Mouse (Mus musculus) lung, postnatal 14 days (tissue): ENCODE results near the gene Tmprss9.

Experiments
- DNase-seq: peaks from one replicate; pipeline ENCODE4 v3.0.0; 2021

Tmprss9 gene

GRCm38 (mm10) chr10:80843087-80843930, 28.3 kb upstream of the Tmprss9 start:
- DNase-seq, result no peak

GRCm38 (mm10) chr10:80843931-80844547, 27.6 kb upstream of the Tmprss9 start, which contains the start of gene Lingo3:
Gene Lingo3 (minus strand): TSS chr10:80844039.
- no peak for DNase-seq

- DNase-seq, result no peak
Observed at GRCm38 (mm10) chr10:80845055-80845693, 26.5 kb upstream of the Tmprss9 start.

GRCm38 (mm10) chr10:80845732-80846131, 25.9 kb upstream of the Tmprss9 start:
- no peak for DNase-seq

GRCm38 (mm10) chr10:80848571-80848970, 23.1 kb upstream of the Tmprss9 start:
- peak; percentile 55 for DNase-seq

GRCm38 (mm10) chr10:80854913-80855748, 16.5 kb upstream of the Tmprss9 start, which contains the start of the genes Lsm7 and Sppl2b:
Gene Lsm7 (minus strand): TSS chr10:80855209.
Gene Sppl2b (plus strand): TSS chr10:80855275.
- DNase-seq, result peak; percentile 98

- no peak for DNase-seq
Observed at GRCm38 (mm10) chr10:80855749-80856073, 15.9 kb upstream of the Tmprss9 start.

GRCm38 (mm10) chr10:80856267-80856666, 15.4 kb upstream of the Tmprss9 start:
- no peak for DNase-seq

- no peak for DNase-seq
Observed at GRCm38 (mm10) chr10:80856908-80857307, 14.7 kb upstream of the Tmprss9 start.

- no peak for DNase-seq
Observed at GRCm38 (mm10) chr10:80857386-80857785, 14.3 kb upstream of the Tmprss9 start.

- no peak for DNase-seq
Observed at GRCm38 (mm10) chr10:80857848-80858247, 13.8 kb upstream of the Tmprss9 start.

- no peak for DNase-seq
Observed at GRCm38 (mm10) chr10:80858350-80858935, 13.2 kb upstream of the Tmprss9 start.

- no peak for DNase-seq
Observed at GRCm38 (mm10) chr10:80862305-80862704, 9.3 kb upstream of the Tmprss9 start.

GRCm38 (mm10) chr10:80864446-80864845, 7.2 kb upstream of the Tmprss9 start:
- DNase-seq, result no peak

- DNase-seq, result no peak
Observed at GRCm38 (mm10) chr10:80870993-80871392, 655 bp upstream of the Tmprss9 start.

- no peak for DNase-seq
Observed at GRCm38 (mm10) chr10:80874035-80874434, 2.4 kb downstream of the Tmprss9 start.

GRCm38 (mm10) chr10:80876028-80876427, 4.4 kb downstream of the Tmprss9 start:
- DNase-seq, result peak; percentile 67

GRCm38 (mm10) chr10:80876594-80876993, 4.9 kb downstream of the Tmprss9 start:
- no peak for DNase-seq

- DNase-seq, result peak; percentile 71
Observed at GRCm38 (mm10) chr10:80880131-80880641, 8.5 kb downstream of the Tmprss9 start.

GRCm38 (mm10) chr10:80880901-80881300, 9.3 kb downstream of the Tmprss9 start:
- DNase-seq, result no peak

- DNase-seq, result peak; percentile 81
Observed at GRCm38 (mm10) chr10:80881301-80881700, 9.7 kb downstream of the Tmprss9 start.

GRCm38 (mm10) chr10:80887181-80887580, 15.5 kb downstream of the Tmprss9 start:
- DNase-seq, result peak; percentile 53
